Mouse (Mus musculus) small intestine, adult 2 months (tissue): ENCODE data around the gene Pomt2. TPM values are rescaled to one million over a fixed set of nuclear protein-coding genes. Genes with fewer than 3 reads are reported as not detected.

ENCODE experiments used
- H3K27ac ChIP-seq: fragments of 200-500 bp; 2 replicates; pipeline ENCODE4 v1.5.1; 2012; ENCODE audit warnings: low read depth, low read length, control low read depth, inconsistent platforms; ENCODE audit not compliant: insufficient read depth
- H3K27me3 ChIP-seq: fragments of 200-500 bp; 2 replicates; pipeline ENCODE4 v1.6.1; 2012; ENCODE audit warnings: mild to moderate bottlenecking, moderate library complexity, low read length, inconsistent platforms; ENCODE audit not compliant: control insufficient read depth, insufficient read depth
- H3K36me3 ChIP-seq: fragments of 200-500 bp; 2 replicates; pipeline ENCODE4 v1.6.1; 2012; ENCODE audit warnings: mild to moderate bottlenecking, low read length, control low read depth, inconsistent platforms; ENCODE audit not compliant: control insufficient read depth, insufficient read depth
- H3K4me1 ChIP-seq: fragments of 200-500 bp; 2 replicates; pipeline ENCODE4 v1.6.1; 2012; ENCODE audit warnings: low read length, inconsistent platforms, mixed read lengths; ENCODE audit not compliant: control insufficient read depth, insufficient read depth, insufficient read length
- H3K4me3 ChIP-seq: fragments of 200-500 bp; 2 replicates; pipeline ENCODE4 v1.5.1; 2012; ENCODE audit warnings: low read depth, mild to moderate bottlenecking, control low read depth, inconsistent platforms, low read length, moderate library complexity
- CTCF ChIP-seq: fragments of 200-500 bp; IDR thresholded peaks from 2 replicates; pipeline ENCODE4 v1.5.1; 2012; ENCODE audit warnings: low read depth, mild to moderate bottlenecking, control low read depth, inconsistent platforms, low read length, moderate library complexity, mixed read lengths; ENCODE audit not compliant: insufficient replicate concordance, insufficient read length; ENCODE audit errors: extremely low read depth
- POLR2A ChIP-seq: fragments of 200-500 bp; IDR thresholded peaks from 2 replicates; pipeline ENCODE4 v1.6.1; 2012; ENCODE audit warnings: low read depth, mild to moderate bottlenecking, control low read depth, inconsistent platforms, low read length, moderate library complexity
- WGBS: fragments of 180-500 bp; shearing (Covaris S2); methylation state at CpG from one replicate; pipeline ENCODE4 v1.1.7; 2018; 5-methylcytosine and 5-hydroxymethylcytosine counted together
- polyA plus RNA-seq: library from polyadenylated mRNA; depleted of rRNA; stranded (reverse); fragments of >200 nt; gene quantifications from 2 replicates; pipeline ENCODE4 v1.2.3, GENCODE M21; 2012

Gene Pomt2
- polyA plus RNA-seq, 1 experiment: 5.2 TPM

DNA sequence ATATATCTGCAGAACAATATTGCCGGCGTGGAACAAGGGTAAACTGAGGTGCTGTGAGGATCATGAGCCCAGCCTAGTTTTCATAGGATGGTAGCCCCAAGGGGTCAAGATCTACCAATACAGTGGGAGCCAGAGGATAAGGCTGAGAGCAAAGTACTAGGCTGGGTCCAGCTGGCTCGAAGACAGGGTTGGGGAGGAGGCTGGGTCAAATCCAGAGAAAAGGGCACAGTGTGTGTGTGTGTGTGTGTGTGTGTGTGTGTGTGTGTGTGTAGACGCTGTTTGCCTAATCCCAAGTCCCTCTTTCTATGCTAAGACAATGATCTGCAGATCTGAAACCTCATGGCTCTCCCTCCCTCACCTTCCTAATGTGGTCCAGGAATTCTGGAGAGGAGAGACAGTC is 47.4 kb downstream of the Pomt2 start:
- no peak overlapping the region for H3K27ac ChIP-seq
- no peak overlapping the region for H3K4me3 ChIP-seq
- TF ChIP-seq CTCF (no peak), POLR2A (no peak)
- WGBS: 69% methylated on average over 4 of the region's 4 CpGs
- H3K27me3 ChIP-seq: peaks cover 8% of the 10 kb centered on the region
- H3K4me1 ChIP-seq: no peaks in the 10 kb centered on the region; the same call in 1 of the 2 replicates
- no peaks in the 10 kb centered on the region for H3K36me3 ChIP-seq

GRCm38 (mm10) chr12:87093671-87094070 is 54.1 kb downstream of the Pomt2 start:
- no peak for TF ChIP-seq POLR2A
- TF ChIP-seq CTCF: no peak
- no peaks in the 10 kb centered on the region for H3K27me3 ChIP-seq
- no peaks in the 10 kb centered on the region for H3K36me3 ChIP-seq
- peaks cover 11% of the 10 kb centered on the region for H3K4me1 ChIP-seq
- no peak overlapping the region for H3K27ac ChIP-seq
- no peak overlapping the region for H3K4me3 ChIP-seq
- 67% methylated on average over 6 of the region's 6 CpGs for WGBS

GRCm38 (mm10) chr12:87093249-87093648 is 54.5 kb downstream of the Pomt2 start:
- Histone ChIP-seq H3K4me1 (peaks cover 11% of the 10 kb centered on the region), H3K36me3 (no peaks in the 10 kb centered on the region), H3K4me3 (no peak overlapping the region), H3K27ac (no peak overlapping the region), H3K27me3 (no peaks in the 10 kb centered on the region)
- WGBS: 71% methylated on average over 4 of the region's 4 CpGs
- no peak for TF ChIP-seq CTCF
- TF ChIP-seq POLR2A: no peak

DNA sequence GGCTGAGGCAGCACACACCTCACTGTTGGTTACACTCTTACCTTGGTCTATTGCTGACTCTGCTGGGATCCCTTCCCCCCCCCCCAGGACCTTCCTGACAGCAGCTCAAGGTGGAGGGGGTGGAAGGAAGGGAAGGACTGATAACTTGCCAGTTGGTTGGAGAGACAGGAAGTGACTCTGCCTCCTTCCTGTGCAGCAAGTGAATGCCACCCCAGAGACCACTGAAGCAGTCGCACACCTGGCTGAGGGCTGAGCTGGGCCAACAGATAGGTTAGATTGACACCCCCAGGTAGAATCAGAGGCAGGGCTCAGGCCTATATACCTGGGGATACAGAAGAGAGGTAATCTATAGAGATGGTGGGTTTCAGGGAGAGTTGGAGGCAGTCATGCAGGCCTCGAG is 55.9 kb downstream of the Pomt2 start:
- Histone ChIP-seq H3K27ac (no peak overlapping the region), H3K4me1 (peaks cover 11% of the 10 kb centered on the region), H3K36me3 (no peaks in the 10 kb centered on the region), H3K4me3 (no peak overlapping the region), H3K27me3 (no peaks in the 10 kb centered on the region)
- 83% methylated on average over 2 of the region's 2 CpGs for WGBS
- TF ChIP-seq CTCF (no peak), POLR2A (no peak)

DNA sequence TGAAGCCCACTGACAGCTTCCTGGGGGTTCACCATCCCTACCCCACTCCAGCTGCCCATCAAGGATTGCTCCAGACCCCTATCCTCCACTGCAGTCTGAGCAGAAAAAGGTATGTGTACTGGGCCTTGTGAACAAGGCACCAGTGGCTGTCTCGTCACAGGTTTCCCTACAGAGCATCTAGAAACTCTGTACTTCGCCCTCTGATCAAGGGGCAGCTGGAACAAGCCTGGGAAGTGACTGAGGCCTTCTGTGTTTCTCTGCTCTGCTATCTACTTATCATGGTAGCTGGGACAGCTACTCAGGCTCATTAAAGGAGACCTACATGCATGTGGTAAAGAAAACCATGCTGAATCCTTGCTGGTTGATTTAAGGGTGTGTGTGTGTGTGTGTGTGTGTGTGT is 58.1 kb downstream of the Pomt2 start:
- Histone ChIP-seq H3K4me3 (no peak overlapping the region), H3K27me3 (no peaks in the 10 kb centered on the region), H3K36me3 (no peaks in the 10 kb centered on the region), H3K27ac (no peak overlapping the region), H3K4me1 (peaks cover 11% of the 10 kb centered on the region)
- WGBS: 37% methylated on average over 2 of the region's 2 CpGs
- no peak for TF ChIP-seq POLR2A

DNA sequence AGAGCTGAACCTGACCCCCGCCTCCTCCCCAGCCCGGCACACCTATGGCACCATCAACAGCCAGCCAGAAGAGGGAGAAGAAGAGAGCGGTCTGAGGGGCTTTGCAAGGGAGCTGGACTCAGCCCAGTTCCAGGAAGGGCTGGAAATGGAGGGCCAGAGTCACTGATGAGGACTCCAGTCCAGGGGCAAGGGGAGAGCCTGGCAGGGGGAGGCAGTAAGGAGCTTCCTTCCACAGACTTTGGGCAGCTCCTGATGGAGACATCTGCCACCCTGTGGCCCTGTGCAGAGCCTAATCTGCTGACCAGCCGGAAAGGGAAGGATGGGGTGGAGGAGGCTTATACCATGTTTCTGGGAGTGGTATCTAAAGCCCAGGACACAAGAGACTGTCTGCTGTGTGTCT is 58.5 kb downstream of the Pomt2 start:
- TF ChIP-seq POLR2A: no peak
- no peak for TF ChIP-seq CTCF
- 64% methylated on average over 4 of the region's 4 CpGs for WGBS
- no peaks in the 10 kb centered on the region for H3K27me3 ChIP-seq
- peaks cover 11% of the 10 kb centered on the region for H3K4me1 ChIP-seq
- no peak overlapping the region for H3K4me3 ChIP-seq
- H3K27ac ChIP-seq: no peak overlapping the region
- no peaks in the 10 kb centered on the region for H3K36me3 ChIP-seq

GRCm38 (mm10) chr12:87088331-87088730 is 59.4 kb downstream of the Pomt2 start:
- Histone ChIP-seq H3K27ac (no peak overlapping the region), H3K4me3 (no peak overlapping the region), H3K36me3 (no peaks in the 10 kb centered on the region), H3K4me1 (peaks cover 11% of the 10 kb centered on the region), H3K27me3 (no peaks in the 10 kb centered on the region)
- WGBS: 37% methylated on average over 4 of the region's 4 CpGs
- TF ChIP-seq POLR2A (no peak), CTCF (no peak)

DNA sequence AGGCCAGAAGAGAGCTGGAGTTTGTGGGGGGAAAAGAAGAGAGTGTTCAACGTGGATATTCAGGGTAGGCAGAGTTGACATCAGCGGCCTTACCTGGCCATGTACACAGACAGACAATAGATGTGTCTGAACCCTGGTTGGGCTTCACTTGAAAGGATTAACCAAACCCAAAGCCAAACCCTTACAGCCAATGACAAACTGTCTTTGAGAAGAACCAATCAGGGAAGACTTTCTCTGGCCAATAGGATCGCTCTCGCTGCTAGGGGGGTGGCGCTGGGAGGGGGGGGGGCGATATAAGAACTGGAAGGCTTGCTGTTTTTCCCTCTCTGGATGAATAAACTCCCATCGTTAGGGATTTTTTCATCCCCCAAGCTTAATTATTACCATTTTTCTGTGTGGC is 60.5 kb downstream of the Pomt2 start:
- Histone ChIP-seq H3K27ac (no peak overlapping the region), H3K4me3 (no peak overlapping the region), H3K27me3 (no peaks in the 10 kb centered on the region), H3K36me3 (no peaks in the 10 kb centered on the region), H3K4me1 (peaks cover 11% of the 10 kb centered on the region)
- TF ChIP-seq POLR2A (no peak), CTCF (no peak)
- 75% methylated on average over 7 of the region's 7 CpGs for WGBS
